In the genomic region with DNA sequence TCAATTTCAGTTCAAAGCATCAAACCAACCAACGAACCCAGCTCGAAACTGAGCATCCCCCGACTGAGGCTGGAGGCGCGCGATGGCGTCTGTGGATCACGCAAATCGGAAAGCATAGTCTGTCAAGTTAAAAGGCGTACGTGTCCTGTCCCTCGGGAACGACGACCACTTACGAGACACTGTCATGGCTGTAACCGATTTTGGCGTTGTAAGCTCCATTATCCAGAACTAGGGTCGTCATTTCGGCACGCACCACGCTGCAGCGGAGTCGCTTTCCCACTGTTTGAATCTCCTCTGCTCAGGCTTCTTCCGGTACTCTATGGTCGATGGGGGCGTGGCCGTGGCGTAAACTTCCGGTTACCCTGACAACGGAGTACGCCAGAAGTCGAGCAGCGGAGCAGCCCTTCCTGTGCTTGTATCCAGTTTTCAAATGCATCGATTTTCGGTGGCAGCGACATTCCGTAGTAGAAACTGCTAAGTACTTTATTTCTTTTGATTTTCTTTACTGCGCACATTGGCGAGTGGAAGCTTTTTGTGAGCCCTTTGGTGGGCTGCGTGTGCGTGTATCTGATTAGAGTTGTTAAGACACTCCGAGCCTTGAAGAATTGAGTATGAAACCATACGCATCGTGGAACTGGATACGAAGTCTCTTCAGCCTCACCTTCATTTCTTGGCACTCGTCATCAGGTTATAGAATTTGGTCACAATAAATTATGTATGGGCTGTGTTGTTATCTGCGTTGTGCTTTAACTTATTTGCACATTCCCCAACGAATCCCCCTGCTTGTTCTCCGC, we compare ENCODE assay signal across 8 mouse cellular contexts. TPM values are rescaled to one million over a fixed set of nuclear protein-coding genes. Genes with fewer than 3 reads are reported as not detected.
DNase-seq lines count a peak whose midpoint lies in the region; ATAC-seq lines count a peak whose summit lies in the region.

Gene Actr6 (minus strand): TSS at position 295 of the 794 bp plus-strand sequence.

- intact Hi-C loops in left cerebral cortex, postnatal 10 days (cut with DNase I) = loop anchor here (10.0 kb wide), 1 partner anchor 313 kb away; no protein-coding TSS in a partner anchor

- peak; percentile 100 for ATAC-seq in inflammation-experienced regulatory T-cells, adult 6 months
- ATAC-seq in megakaryocyte-erythroid progenitor cell, adult 5-6 weeks (replicated peaks; ENCODE audit: low FRiP score, low TSS enrichment, poor library complexity, severe bottlenecking) = peak; percentile 99

- peak; percentile 95 for DNase-seq in adipocyte (ENCODE audit: low spot score)
- peak; percentile 98 for DNase-seq in embryo, embryonic 10 days (ENCODE audit: low spot score)
- DNase-seq in gastrocnemius, postnatal 10 days = peak; percentile 89
- peak; percentile 94 to 95 for DNase-seq in left cerebral cortex, postnatal 10 days (ENCODE audit: extremely low spot score in 1 of 2, low spot score in 2 of 2)
- DNase-seq in right cerebral cortex, postnatal 25 days = peak; percentile 90
- DNase-seq in urinary bladder, postnatal 4 days (ENCODE audit: low spot score in 2 of 2) = peak; percentile 84 to 92

RNA-seq across cellular contexts. Expression of gene Actr6, which starts in this region (rescaled TPM):
- 1 to 10 TPM; 5.8 to 6.1 TPM for total RNA-seq in gastrocnemius, postnatal 10 days (2021)
- polyA plus RNA-seq in inflammation-experienced regulatory T-cells, adult 6 months (2017; shearing (Covaris generic)) = 10 to 100 TPM; 43.5 to 52.5 (median 44.7) TPM
- 10 to 100 TPM; 24.3 to 26.9 TPM for total RNA-seq in left cerebral cortex, postnatal 10 days (2021)
- 21.0 and 21.7 TPM in 2 replicates for total RNA-seq in megakaryocyte-erythroid progenitor cell, adult 5-6 weeks (2014; fragmentation: Nextera tagmentation)
- 10.4 and 22.4 TPM in 2 replicates for total RNA-seq in megakaryocyte-erythroid progenitor cell, adult 5-6 weeks (2017)

Comparison
In these comparisons a context has a peak if more than half of its experiments do, and no peak if none do; other contexts are left out.
1. Peak in every context shown above with its lines: DNase-seq and ATAC-seq.